Mouse (Mus musculus): ENCODE results near the gene Gm13276. TPM values are rescaled to one million over a fixed set of nuclear protein-coding genes. Genes with fewer than 3 reads are reported as not detected.
"Not testable (repeated sequence)": the region's sequence is repeated elsewhere in the genome, so short reads cannot be mapped to it uniquely, and the experiment has no call there.

Gene Gm13276
- polyA plus RNA-seq, 1 experiment from 2014 or later = 0.30 TPM

GRCm38 (mm10) chr4:88805761-88806160 lies 20.3 kb downstream of the Gm13276 start:
- not testable (repeated sequence) for H3K4me1 ChIP-seq (ENCODE audit: insufficient read depth, low read depth, low read length); DNase-seq (ENCODE audit: low spot score); H3K27ac ChIP-seq (ENCODE audit: low read length); H3K9ac ChIP-seq (replicated peaks; ENCODE audit: low read depth); H3K4me3 ChIP-seq (ENCODE audit: low read depth, low read length); ATAC-seq; H3K36me3 ChIP-seq (ENCODE audit: insufficient read depth, low read length); H3K4me2 ChIP-seq (replicated peaks; ENCODE audit: low read depth, low read length); H3K9me3 ChIP-seq (ENCODE audit: low read length); H3K27me3 ChIP-seq (replicated peaks; ENCODE audit: insufficient read depth, low read length)
- peak; percentile 43 for TF ChIP-seq CTCF (IDR thresholded peaks at IDR 0.05)
- WGBS = no CpG with 5 or more reads among the region's 34 CpGs

DNA sequence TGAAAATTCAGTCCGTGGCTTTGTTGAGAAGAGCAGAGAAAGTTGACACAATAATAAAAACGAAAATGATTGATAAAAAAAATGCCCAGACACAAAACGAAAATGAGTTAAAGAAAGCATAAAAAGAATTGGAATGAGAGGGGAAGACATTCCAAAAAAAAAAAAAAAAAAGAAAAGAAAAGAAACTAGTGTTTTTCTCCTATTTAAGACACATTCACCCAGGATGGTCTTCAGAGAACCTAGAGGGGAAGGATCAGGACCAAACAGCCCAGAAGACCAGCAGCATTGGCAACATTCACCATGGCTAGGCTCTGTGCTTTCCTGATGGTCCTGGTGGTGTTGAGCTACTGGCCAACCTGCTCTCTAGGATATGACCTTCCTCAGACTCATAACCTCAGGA lies 30.4 kb downstream of the Gm13276 start, which contains the start of gene Ifna7:
TSS of gene Ifna7 (plus strand) at position 301 of the 400 bp plus-strand sequence.
- 43% methylated on average over 3 of the region's 3 CpGs for WGBS
- no peaks in the 10 kb centered on the region for H3K9me3 ChIP-seq (ENCODE audit: low read length)
- no peak for TF ChIP-seq CTCF (IDR thresholded peaks at IDR 0.05)
- no peak for TF ChIP-seq EP300 (IDR thresholded peaks at IDR 0.05)
- H3K9ac ChIP-seq (replicated peaks; ENCODE audit: low read depth) = no peak within 1 kb of the TSS
- ATAC-seq = no peak
- no peaks in the 10 kb centered on the region for H3K4me1 ChIP-seq (ENCODE audit: insufficient read depth, low read depth, low read length)
- no peaks in the 10 kb centered on the region for H3K36me3 ChIP-seq (ENCODE audit: insufficient read depth, low read length)
- no peak for DNase-seq (ENCODE audit: low spot score)
- H3K27ac ChIP-seq (ENCODE audit: low read length) = no peak within 1 kb of the TSS
- H3K4me3 ChIP-seq (ENCODE audit: low read depth, low read length) = no peak within 1 kb of the TSS
- H3K27me3 ChIP-seq (replicated peaks; ENCODE audit: insufficient read depth, low read length) = no peaks in the 10 kb centered on the region
- no peak within 1 kb of the TSS for H3K4me2 ChIP-seq (replicated peaks; ENCODE audit: low read depth, low read length)

- ATAC-seq (no peak), DNase-seq (ENCODE audit: low spot score) (no peak)
- Histone ChIP-seq H3K4me3 (ENCODE audit: low read depth, low read length) (no peak within 1 kb of the TSS), H3K9me3 (ENCODE audit: low read length) (no peaks in the 10 kb centered on the region), H3K36me3 (ENCODE audit: insufficient read depth, low read length) (no peaks in the 10 kb centered on the region), H3K4me2 (replicated peaks; ENCODE audit: low read depth, low read length) (no peak within 1 kb of the TSS), H3K4me1 (ENCODE audit: insufficient read depth, low read depth, low read length) (no peaks in the 10 kb centered on the region), H3K27ac (ENCODE audit: low read length) (no peak within 1 kb of the TSS), H3K9ac (replicated peaks; ENCODE audit: low read depth) (no peak within 1 kb of the TSS), H3K27me3 (replicated peaks; ENCODE audit: insufficient read depth, low read length) (no peaks in the 10 kb centered on the region)
- no peak for TF ChIP-seq EP300 (IDR thresholded peaks at IDR 0.05)
- no peak for TF ChIP-seq CTCF (IDR thresholded peaks at IDR 0.05)
- 81% methylated on average over 1 of the region's 1 CpGs for WGBS
Observed at GRCm38 (mm10) chr4:88819659-88820058, 34.1 kb downstream of the Gm13276 start, which contains the start of gene Ifna11. TSS of gene Ifna11 (plus strand) at chr4:88819959.

GRCm38 (mm10) chr4:88822995-88823394 lies 37.5 kb downstream of the Gm13276 start:
- H3K9ac ChIP-seq (replicated peaks; ENCODE audit: low read depth) = no peak overlapping the region
- ATAC-seq (no peak), DNase-seq (ENCODE audit: low spot score) (peak; percentile 31)
- TF ChIP-seq EP300 (IDR thresholded peaks at IDR 0.05) (no peak), CTCF (IDR thresholded peaks at IDR 0.05) (peak; percentile 61)
- H3K4me2 ChIP-seq (replicated peaks; ENCODE audit: low read depth, low read length) = no peak overlapping the region
- H3K9me3 ChIP-seq (ENCODE audit: low read length) = no peaks in the 10 kb centered on the region
- no peak overlapping the region for H3K4me3 ChIP-seq (ENCODE audit: low read depth, low read length)
- no peaks in the 10 kb centered on the region for H3K4me1 ChIP-seq (ENCODE audit: insufficient read depth, low read depth, low read length)
- H3K36me3 ChIP-seq (ENCODE audit: insufficient read depth, low read length) = no peaks in the 10 kb centered on the region
- no peak overlapping the region for H3K27ac ChIP-seq (ENCODE audit: low read length)
- WGBS = 21% methylated on average over 4 of the region's 4 CpGs
- H3K27me3 ChIP-seq (replicated peaks; ENCODE audit: insufficient read depth, low read length) = no peaks in the 10 kb centered on the region

DNA sequence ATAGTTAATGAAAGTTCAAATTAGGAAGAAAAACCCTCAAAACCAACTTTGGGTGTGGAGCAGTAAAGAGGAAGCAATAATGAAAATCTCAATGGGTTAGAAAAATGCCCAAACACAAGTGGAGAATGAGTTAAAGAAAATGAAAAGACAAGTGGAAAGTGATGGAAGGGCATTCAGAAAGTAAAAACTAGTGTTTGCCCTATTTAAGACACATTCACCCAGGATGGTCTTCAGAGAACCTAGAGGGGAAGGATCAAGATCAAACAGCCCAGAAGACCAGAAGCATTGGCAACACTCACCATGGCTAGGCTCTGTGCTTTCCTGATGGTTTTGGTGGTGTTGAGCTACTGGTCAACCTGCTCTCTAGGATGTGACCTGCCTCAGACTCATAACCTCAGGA lies 41.6 kb downstream of the Gm13276 start, which contains the start of gene Ifna6:
TSS of gene Ifna6 (plus strand) at position 301 of the 400 bp plus-strand sequence.
- H3K4me2 ChIP-seq (replicated peaks; ENCODE audit: low read depth, low read length); H3K27ac ChIP-seq (ENCODE audit: low read length); H3K27me3 ChIP-seq (replicated peaks; ENCODE audit: insufficient read depth, low read length); H3K9me3 ChIP-seq (ENCODE audit: low read length); H3K36me3 ChIP-seq (ENCODE audit: insufficient read depth, low read length); H3K9ac ChIP-seq (replicated peaks; ENCODE audit: low read depth); H3K4me1 ChIP-seq (ENCODE audit: insufficient read depth, low read depth, low read length); ATAC-seq; H3K4me3 ChIP-seq (ENCODE audit: low read depth, low read length); DNase-seq (ENCODE audit: low spot score): not testable (repeated sequence)

DNA sequence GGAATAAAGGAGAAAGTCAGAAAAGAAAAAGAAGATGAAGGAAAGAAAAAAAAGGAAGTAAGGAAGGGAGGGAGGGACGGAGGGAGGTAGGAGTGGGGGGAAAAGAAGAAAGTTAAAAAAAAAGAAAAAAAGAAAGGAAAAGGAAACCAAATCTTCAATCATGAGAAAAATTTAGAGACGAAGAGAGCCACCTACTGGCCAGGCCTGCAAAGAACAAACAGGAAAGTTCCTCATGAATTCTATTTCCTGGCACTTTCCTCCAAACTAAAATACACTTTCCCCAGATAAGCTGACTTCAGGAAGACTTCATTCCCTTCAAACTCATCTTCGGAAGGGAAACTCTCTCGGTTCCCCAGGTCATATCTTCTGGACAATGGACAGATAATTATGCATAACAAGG lies 45.0 kb downstream of the Gm13276 start:
- DNase-seq (ENCODE audit: low spot score) (peak; percentile 55), ATAC-seq (no peak)
- 22% methylated on average over 4 of the region's 4 CpGs for WGBS
- no peaks in the 10 kb centered on the region for H3K9me3 ChIP-seq (ENCODE audit: low read length)
- H3K4me3 ChIP-seq (ENCODE audit: low read depth, low read length) = no peak overlapping the region
- no peak overlapping the region for H3K4me2 ChIP-seq (replicated peaks; ENCODE audit: low read depth, low read length)
- H3K9ac ChIP-seq (replicated peaks; ENCODE audit: low read depth) = no peak overlapping the region
- H3K36me3 ChIP-seq (ENCODE audit: insufficient read depth, low read length) = no peaks in the 10 kb centered on the region
- TF ChIP-seq EP300 (IDR thresholded peaks at IDR 0.05) (no peak), CTCF (IDR thresholded peaks at IDR 0.05) (peak; percentile 54)
- H3K27me3 ChIP-seq (replicated peaks; ENCODE audit: insufficient read depth, low read length) = no peaks in the 10 kb centered on the region
- no peak overlapping the region for H3K27ac ChIP-seq (ENCODE audit: low read length)
- H3K4me1 ChIP-seq (ENCODE audit: insufficient read depth, low read depth, low read length) = no peaks in the 10 kb centered on the region

GRCm38 (mm10) chr4:88835225-88835624 lies 49.7 kb downstream of the Gm13276 start, which contains the start of gene Ifna5:
TSS of gene Ifna5 (plus strand) at chr4:88835525.
- not testable (repeated sequence) for H3K9me3 ChIP-seq (ENCODE audit: low read length); H3K4me3 ChIP-seq (ENCODE audit: low read depth, low read length); DNase-seq (ENCODE audit: low spot score); H3K36me3 ChIP-seq (ENCODE audit: insufficient read depth, low read length); H3K4me1 ChIP-seq (ENCODE audit: insufficient read depth, low read depth, low read length); H3K9ac ChIP-seq (replicated peaks; ENCODE audit: low read depth); H3K4me2 ChIP-seq (replicated peaks; ENCODE audit: low read depth, low read length); H3K27me3 ChIP-seq (replicated peaks; ENCODE audit: insufficient read depth, low read length); H3K27ac ChIP-seq (ENCODE audit: low read length); ATAC-seq
- 58% methylated on average over 1 of the region's 1 CpGs for WGBS

Other genes with a start within 250 kb of the Gm13276 start
- gene Ifna15, start 227.5 kb upstream of the Gm13276 start, polyA plus RNA-seq (2015; fragmentation: Nextera tagmentation; extraction: Ambion mirVana) = not detected in 2 replicates
- not detected in 2 replicates for gene Ifna14, start 213.9 kb upstream of the Gm13276 start, polyA plus RNA-seq (2015; fragmentation: Nextera tagmentation; extraction: Ambion mirVana)
- not detected in 2 replicates for gene Ifna9, start 193.3 kb upstream of the Gm13276 start, polyA plus RNA-seq (2015; fragmentation: Nextera tagmentation; extraction: Ambion mirVana)
- not detected in 2 replicates for gene Ifna12, start 182.3 kb upstream of the Gm13276 start, polyA plus RNA-seq (2015; fragmentation: Nextera tagmentation; extraction: Ambion mirVana)
- not detected in 2 replicates for gene C87499, start 151.3 kb upstream of the Gm13276 start, polyA plus RNA-seq (2015; fragmentation: Nextera tagmentation; extraction: Ambion mirVana)
- gene Ifna13, start 141.2 kb upstream of the Gm13276 start, polyA plus RNA-seq (2015; fragmentation: Nextera tagmentation; extraction: Ambion mirVana) = not detected in 2 replicates
- gene Ifna16, start 108.8 kb upstream of the Gm13276 start, polyA plus RNA-seq (2015; fragmentation: Nextera tagmentation; extraction: Ambion mirVana) = not detected in 2 replicates
- gene Ifna2, start 101.8 kb upstream of the Gm13276 start, polyA plus RNA-seq (2015; fragmentation: Nextera tagmentation; extraction: Ambion mirVana) = not detected in 2 replicates
- not detected in 2 replicates for gene Ifnab, start 94.3 kb upstream of the Gm13276 start, polyA plus RNA-seq (2015; fragmentation: Nextera tagmentation; extraction: Ambion mirVana)
- gene Gm26566, start 63.9 kb upstream of the Gm13276 start, polyA plus RNA-seq (2015; fragmentation: Nextera tagmentation; extraction: Ambion mirVana) = 0.19 TPM in 1 of 2 replicates, not detected in the other
- gene Klhl9, start 63.2 kb upstream of the Gm13276 start, polyA plus RNA-seq (2015; fragmentation: Nextera tagmentation; extraction: Ambion mirVana) = 54.1 and 59.7 TPM in 2 replicates
- not detected in 2 replicates for gene Gm13271, start 30.8 kb upstream of the Gm13276 start, polyA plus RNA-seq (2015; fragmentation: Nextera tagmentation; extraction: Ambion mirVana)
- 0.38 and 0.44 TPM in 2 replicates for gene Gm13283, start 25.6 kb upstream of the Gm13276 start, polyA plus RNA-seq (2015; fragmentation: Nextera tagmentation; extraction: Ambion mirVana)
- gene Gm13290, start 11.9 kb upstream of the Gm13276 start, polyA plus RNA-seq (2015; fragmentation: Nextera tagmentation; extraction: Ambion mirVana) = 0.40 TPM in 1 of 2 replicates, not detected in the other
- not detected in 2 replicates for gene Gm13289, start 8.8 kb upstream of the Gm13276 start, polyA plus RNA-seq (2015; fragmentation: Nextera tagmentation; extraction: Ambion mirVana)
- not detected in 2 replicates for gene Gm13272, start 5.9 kb upstream of the Gm13276 start, polyA plus RNA-seq (2015; fragmentation: Nextera tagmentation; extraction: Ambion mirVana)
- gene Ifnz, start 3.6 kb upstream of the Gm13276 start, polyA plus RNA-seq (2015; fragmentation: Nextera tagmentation; extraction: Ambion mirVana) = 0.26 and 0.61 TPM in 2 replicates
- gene Gm13277, start 2.9 kb downstream of the Gm13276 start, polyA plus RNA-seq (2015; fragmentation: Nextera tagmentation; extraction: Ambion mirVana) = not detected in 2 replicates
- gene Gm13278, start 5.8 kb downstream of the Gm13276 start, polyA plus RNA-seq (2015; fragmentation: Nextera tagmentation; extraction: Ambion mirVana) = not detected in 2 replicates
- gene Gm13275, start 8.8 kb downstream of the Gm13276 start, polyA plus RNA-seq (2015; fragmentation: Nextera tagmentation; extraction: Ambion mirVana) = not detected in 2 replicates
- not detected in 2 replicates for gene Gm13279, start 11.7 kb downstream of the Gm13276 start, polyA plus RNA-seq (2015; fragmentation: Nextera tagmentation; extraction: Ambion mirVana)
- 1.8 and 2.4 TPM in 2 replicates for gene Gm13285, start 14.0 kb downstream of the Gm13276 start, polyA plus RNA-seq (2015; fragmentation: Nextera tagmentation; extraction: Ambion mirVana)
- not detected in 2 replicates for gene Gm13287, start 17.5 kb downstream of the Gm13276 start, polyA plus RNA-seq (2015; fragmentation: Nextera tagmentation; extraction: Ambion mirVana)
- 0.05 TPM in 1 of 2 replicates, not detected in the other for gene Gm13288, start 19.8 kb downstream of the Gm13276 start, polyA plus RNA-seq (2015; fragmentation: Nextera tagmentation; extraction: Ambion mirVana)
- not detected in 2 replicates for gene Ifna7, start 30.5 kb downstream of the Gm13276 start, polyA plus RNA-seq (2015; fragmentation: Nextera tagmentation; extraction: Ambion mirVana)
- not detected in 2 replicates for gene Ifna11, start 34.2 kb downstream of the Gm13276 start, polyA plus RNA-seq (2015; fragmentation: Nextera tagmentation; extraction: Ambion mirVana)
- gene Ifna6, start 41.7 kb downstream of the Gm13276 start, polyA plus RNA-seq (2015; fragmentation: Nextera tagmentation; extraction: Ambion mirVana) = not detected in 2 replicates
- not detected in 2 replicates for gene Ifna5, start 49.8 kb downstream of the Gm13276 start, polyA plus RNA-seq (2015; fragmentation: Nextera tagmentation; extraction: Ambion mirVana)
- not detected in 2 replicates for gene Ifna4, start 56.2 kb downstream of the Gm13276 start, polyA plus RNA-seq (2015; fragmentation: Nextera tagmentation; extraction: Ambion mirVana)
- gene Ifna1, start 64.4 kb downstream of the Gm13276 start, polyA plus RNA-seq (2015; fragmentation: Nextera tagmentation; extraction: Ambion mirVana) = not detected in 2 replicates
- not detected in 2 replicates for gene Ifne, start 94.5 kb downstream of the Gm13276 start, polyA plus RNA-seq (2015; fragmentation: Nextera tagmentation; extraction: Ambion mirVana)